Mouse (Mus musculus) gastrocnemius, postnatal 36 days (tissue): ENCODE data around the gene Lactbl1. TPM values are rescaled to one million over a fixed set of nuclear protein-coding genes. Genes with fewer than 3 reads are reported as not detected.

Source experiments
- DNase-seq, 2 experiments: peaks; one replicate each; pipeline ENCODE4 v3.0.0; 2022
- intact Hi-C: fragments of 180-260 bp; cut with DNase I; formaldehyde crosslinking; loops from one replicate; pipeline ENCODE4 v1.15.1; 2025
- total RNA-seq, 2 experiments: library from RNA; stranded (reverse); gene quantifications; 2 replicates each; pipeline ENCODE4 v1.2.3; 2021

Gene Lactbl1
- total RNA-seq, 2 experiments from 2014 or later = not detected

DNA sequence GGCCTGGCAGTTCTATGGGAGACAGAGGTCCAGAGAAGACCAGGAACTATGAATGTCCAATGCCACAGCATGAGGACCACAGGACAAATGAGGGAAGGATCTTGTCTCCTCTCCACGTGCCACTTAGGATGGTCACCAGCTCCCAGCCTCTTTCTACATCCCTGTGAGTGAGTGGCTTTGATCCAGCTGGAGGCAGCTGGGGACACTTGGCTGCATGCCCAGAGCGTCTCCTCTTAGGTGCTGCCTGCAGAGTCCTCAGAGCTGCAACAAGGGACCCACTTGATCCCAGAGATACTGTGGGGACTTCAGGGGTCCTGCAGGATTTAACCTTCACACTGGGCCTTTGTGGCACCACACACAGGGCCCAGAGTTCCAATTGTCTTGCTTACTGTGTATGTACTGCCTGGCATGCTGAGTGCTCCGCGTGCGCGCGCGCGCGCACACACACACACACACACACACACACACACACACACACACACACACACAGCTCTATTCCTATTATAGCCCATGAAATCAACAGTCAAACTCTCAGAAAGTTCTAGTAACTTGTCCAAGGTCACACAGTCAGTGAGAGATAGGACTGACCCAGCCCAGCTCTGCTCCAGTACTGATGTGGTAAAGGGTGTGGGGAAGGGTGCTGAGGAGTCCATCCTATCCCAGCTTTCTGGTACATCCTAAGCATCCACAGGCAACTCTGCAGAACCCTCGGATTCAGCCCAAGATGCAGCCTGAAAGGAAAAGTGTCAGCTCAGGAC lies 9.0 kb downstream of the Lactbl1 start:
- intact Hi-C loops = no loop called here
- DNase-seq = no peak

- intact Hi-C loops = no loop called here
- no peak for DNase-seq
Observed at GRCm38 (mm10) chr4:136635995-136636394, 13.6 kb downstream of the Lactbl1 start.

- DNase-seq = no peak
- intact Hi-C loops = no loop called here
Observed at GRCm38 (mm10) chr4:136636511-136636910, 14.1 kb downstream of the Lactbl1 start.

GRCm38 (mm10) chr4:136636983-136637562 lies 14.7 kb downstream of the Lactbl1 start:
- no peak for DNase-seq
- intact Hi-C loops = no loop called here

GRCm38 (mm10) chr4:136637563-136638229 lies 15.3 kb downstream of the Lactbl1 start:
- intact Hi-C loops = no loop called here
- no peak for DNase-seq

- DNase-seq = no peak
- intact Hi-C loops = no loop called here
Observed at GRCm38 (mm10) chr4:136638230-136638750, 15.9 kb downstream of the Lactbl1 start.

- DNase-seq = no peak
- intact Hi-C loops = no loop called here
Observed at GRCm38 (mm10) chr4:136638890-136639289, 16.5 kb downstream of the Lactbl1 start.

DNA sequence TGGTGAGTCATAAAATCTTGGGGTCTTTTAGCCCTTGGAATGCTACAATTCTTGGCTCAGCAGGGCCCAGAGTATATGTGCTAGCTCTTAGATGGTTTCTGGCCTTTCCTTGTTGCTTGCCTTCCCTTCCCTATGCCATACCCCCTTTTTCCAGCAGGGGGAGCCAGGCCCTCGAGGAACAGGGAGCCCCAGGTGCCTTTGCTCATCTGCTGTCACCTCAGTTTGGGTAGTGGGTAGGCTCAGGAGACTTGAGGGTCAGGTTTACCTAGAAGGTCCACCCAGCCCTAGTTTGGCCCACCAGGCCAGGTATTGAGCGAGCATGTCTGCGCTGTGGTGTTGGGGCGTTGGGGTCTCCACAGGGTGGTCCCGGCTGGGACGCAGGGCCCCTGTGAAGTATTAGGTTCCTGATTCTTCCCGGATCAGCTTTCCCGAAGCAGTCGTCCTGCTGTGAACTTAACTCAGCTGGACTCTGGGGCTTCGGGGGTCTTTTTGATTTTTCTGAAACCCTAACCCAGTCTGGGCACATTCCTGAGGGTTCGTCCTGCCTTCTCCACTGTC lies 26.6 kb downstream of the Lactbl1 start:
- intact Hi-C loops = no loop called here
- DNase-seq = peak; percentile 62 to 64

- DNase-seq = no peak
- intact Hi-C loops = no loop called here
Observed at GRCm38 (mm10) chr4:136649480-136650196, 27.2 kb downstream of the Lactbl1 start.

GRCm38 (mm10) chr4:136650261-136650660 lies 27.8 kb downstream of the Lactbl1 start:
- DNase-seq = no peak
- intact Hi-C loops = no loop called here

DNA sequence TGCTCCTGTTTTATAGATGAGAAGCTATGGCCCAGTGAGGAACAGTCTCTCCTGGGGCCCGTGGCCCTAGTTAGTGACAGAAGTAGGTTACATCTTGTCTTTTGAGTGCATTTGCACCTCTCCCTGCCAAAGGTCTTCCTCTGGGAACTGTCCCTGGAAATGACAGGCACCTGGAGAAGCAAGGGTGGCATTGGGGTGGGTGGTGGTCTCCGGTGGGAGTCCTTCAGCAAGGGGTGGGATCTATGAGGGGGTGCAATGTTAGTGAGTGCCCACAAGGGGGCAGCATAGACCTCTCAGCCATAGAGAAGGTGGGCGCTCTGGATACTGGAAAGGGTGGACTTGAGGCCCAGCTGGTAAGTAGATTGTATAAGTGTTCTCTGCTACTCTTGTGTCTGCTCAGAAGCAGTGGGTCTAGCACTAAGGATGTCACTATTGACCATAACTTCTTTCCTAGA lies 29.0 kb downstream of the Lactbl1 start:
- intact Hi-C loops = no loop called here
- DNase-seq = no peak

GRCm38 (mm10) chr4:136651882-136652527 lies 29.6 kb downstream of the Lactbl1 start:
- DNase-seq = no peak
- intact Hi-C loops = no loop called here

GRCm38 (mm10) chr4:136652528-136652910 lies 30.1 kb downstream of the Lactbl1 start:
- DNase-seq = no peak
- intact Hi-C loops = no loop called here

DNA sequence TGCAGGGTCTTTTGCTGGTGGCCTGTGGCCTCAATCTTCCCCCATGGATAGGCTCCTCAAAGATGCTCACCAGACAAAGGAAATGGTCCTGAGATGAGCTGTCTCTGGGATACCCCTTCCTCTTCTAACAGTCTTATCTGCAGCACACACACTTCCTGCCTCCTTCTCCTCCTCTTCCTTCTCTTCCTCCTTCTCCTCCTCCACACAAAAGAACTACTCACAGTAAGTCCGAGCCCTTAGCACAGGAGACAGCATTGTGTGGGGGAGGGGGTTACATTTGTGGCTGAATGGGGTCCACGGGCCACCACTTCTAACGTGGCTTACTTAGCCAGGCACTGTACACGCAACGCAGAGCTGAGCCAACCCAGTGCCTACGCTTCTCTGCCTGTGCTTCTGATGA lies 30.6 kb downstream of the Lactbl1 start:
- intact Hi-C loops = no loop called here
- DNase-seq = no peak

DNA sequence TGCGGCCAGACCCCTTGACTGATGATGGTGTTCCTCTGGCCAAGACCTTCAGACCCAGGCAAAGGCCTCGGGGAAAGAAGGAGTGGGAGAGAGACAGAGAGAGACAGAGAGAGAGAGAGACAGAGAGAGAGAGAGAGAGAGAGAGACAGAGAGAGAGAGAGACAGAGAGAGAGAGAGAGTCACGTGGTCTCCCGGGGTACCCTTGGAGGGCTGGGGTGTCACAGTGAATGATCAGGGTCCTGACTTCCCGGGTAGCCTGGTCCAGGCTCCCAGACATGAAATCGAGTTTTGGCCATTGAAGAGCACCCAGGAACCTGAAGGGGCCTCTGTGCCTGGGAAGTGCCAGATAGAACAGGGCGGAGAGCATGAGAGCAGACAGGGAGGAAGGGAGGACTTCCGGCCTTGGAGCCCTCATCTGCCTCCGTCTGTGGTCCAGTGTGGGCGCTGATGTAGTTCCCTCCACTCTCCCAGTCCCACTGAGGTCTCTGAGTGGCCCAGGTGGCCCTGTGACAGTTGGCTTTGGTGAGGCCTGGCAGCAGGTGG lies 31.3 kb downstream of the Lactbl1 start:
- DNase-seq = no peak
- intact Hi-C loops = no loop called here

GRCm38 (mm10) chr4:136657914-136658313 lies 35.5 kb downstream of the Lactbl1 start:
- no peak for DNase-seq
- intact Hi-C loops = no loop called here

DNA sequence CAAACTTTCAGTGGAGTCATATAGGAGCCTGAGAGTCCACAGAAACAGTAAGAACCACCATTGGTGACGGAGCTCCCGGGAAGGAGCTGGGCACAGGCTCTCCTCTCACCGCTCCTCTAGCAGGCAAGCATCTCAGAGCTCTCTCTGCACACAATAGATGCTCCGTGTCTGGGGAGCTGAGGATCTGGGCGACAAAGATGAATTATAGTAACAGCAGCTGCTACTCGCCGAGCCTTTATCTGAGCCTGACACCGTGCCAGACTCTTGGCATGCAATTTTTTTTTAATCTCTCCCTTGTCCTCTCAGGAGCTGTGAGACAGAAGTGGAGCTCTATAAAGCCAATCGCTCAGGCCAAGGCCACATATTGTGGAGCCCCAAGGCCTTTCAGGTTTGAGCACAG lies 42.6 kb downstream of the Lactbl1 start:
- intact Hi-C loops = no loop called here
- DNase-seq = no peak

GRCm38 (mm10) chr4:136666002-136666401 lies 43.6 kb downstream of the Lactbl1 start:
- intact Hi-C loops = no loop called here
- DNase-seq = no peak

- intact Hi-C loops = no loop called here
- no peak for DNase-seq
Observed at GRCm38 (mm10) chr4:136667757-136668156, 45.3 kb downstream of the Lactbl1 start.
